Mouse (Mus musculus): ENCODE data around the gene Dgcr6.
"Not testable (repeated sequence)": the region's sequence is repeated elsewhere in the genome, so short reads cannot be mapped to it uniquely, and the experiment has no call there.

Gene Dgcr6

DNA sequence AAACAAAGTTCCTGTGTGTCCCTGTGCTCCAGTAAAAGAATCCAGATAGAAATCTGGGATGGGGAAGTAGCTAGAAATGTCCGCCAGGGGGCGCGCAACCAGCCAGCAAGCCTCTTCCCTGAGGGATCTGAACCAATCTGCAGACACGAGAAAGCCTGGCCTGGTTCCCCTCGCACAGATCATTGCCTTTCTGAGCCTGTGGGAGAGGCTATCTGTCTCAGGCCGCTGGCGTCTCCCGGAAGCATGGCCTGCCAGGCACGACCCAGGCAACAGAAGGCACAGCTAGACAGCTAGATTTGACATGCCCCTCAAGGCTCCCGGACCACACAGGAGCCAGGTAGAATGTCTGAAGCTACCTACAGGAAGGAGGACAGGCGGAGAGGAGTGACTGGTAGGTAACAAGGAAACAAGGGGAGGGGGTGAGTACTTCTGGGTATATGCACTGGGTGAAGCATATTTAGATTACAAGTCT, at the start of gene Dgcr6:
Dgcr6 (plus strand) TSS at position 130 of the 472 bp plus-strand sequence.
- DNase-seq (ENCODE audit: extremely low read depth, low read depth) = peak; percentile 59

DNA sequence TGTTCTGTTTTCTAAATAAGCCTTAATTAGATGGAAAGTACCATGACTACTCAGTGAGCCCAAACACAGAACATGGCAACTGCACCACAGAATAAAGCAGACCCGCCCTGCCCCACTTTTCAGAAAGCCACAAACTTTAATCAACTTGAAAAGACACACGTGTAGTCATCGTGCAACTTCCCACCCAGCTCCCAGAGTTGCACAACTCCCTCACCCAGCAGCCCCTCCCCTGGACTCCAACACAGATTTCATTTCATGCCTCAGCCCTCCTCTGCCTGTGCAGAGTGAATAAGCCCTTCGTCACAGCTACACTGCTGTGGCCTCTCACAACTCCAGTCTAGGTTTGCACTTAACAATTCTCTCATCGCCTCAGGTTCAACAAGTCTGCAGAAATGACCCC, 48.1 kb upstream of the Dgcr6 start:
- DNase-seq (ENCODE audit: extremely low read depth, low read depth) = no peak

DNA sequence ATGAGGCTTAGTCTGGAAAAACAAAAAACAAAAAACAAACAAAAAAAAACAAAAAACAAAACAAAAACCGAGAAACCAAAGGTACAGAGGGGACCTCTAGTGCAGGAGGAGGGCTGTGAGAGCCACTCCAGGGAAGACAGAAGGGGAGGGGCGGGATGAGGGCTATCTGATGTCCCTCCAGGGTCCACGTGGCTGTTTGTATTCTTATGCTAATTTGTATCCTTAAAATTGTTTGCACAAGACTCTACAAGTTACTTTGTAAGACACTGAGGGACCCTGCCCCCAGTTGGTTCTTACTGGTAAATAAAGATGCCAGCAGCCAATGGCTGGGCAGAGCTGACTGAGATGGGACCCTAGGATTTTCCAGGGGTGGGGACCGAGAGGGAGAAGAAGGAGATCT, 45.6 kb upstream of the Dgcr6 start:
- DNase-seq (ENCODE audit: extremely low read depth, low read depth) = no peak

DNA sequence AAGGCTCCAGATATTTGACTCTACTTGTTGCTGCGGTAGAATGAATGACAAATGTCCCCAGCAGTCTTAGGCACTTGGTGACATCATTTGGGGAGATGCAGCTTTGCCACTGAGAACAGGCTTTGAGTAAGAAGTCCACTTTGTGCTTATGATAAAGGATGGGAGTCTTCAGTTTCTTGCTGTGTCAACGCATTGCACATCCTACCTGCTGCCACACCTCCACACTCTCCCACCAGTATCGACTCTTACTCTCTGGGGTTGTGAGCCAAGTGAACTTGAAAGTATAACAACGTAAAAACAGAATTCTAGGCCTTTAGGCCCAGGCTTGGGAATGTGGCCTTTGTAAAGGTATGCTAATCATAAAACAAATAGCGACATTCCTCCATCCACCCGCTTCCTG, 41.6 kb upstream of the Dgcr6 start:
- no peak for DNase-seq (ENCODE audit: extremely low read depth, low read depth)

DNA sequence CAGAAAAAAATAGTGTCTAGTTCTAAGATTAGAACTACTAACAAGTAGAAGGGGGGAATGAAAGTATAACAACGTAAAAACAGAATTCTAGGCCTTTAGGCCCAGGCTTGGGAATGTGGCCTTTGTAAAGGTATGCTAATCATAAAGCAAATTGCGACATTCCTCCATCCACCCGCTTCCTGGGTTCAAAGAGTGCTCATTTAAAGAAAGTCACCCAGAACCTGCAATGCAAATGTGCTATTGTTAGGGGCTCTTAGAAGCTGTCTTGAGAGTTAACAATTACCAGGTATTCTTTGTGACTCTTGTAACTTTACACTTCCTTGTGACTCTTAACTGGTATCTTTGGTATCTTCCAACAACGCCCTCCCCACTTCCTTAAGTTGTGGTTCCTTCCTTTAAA, 36.2 kb upstream of the Dgcr6 start:
- DNase-seq (ENCODE audit: extremely low read depth, low read depth) = not testable (repeated sequence)

DNA sequence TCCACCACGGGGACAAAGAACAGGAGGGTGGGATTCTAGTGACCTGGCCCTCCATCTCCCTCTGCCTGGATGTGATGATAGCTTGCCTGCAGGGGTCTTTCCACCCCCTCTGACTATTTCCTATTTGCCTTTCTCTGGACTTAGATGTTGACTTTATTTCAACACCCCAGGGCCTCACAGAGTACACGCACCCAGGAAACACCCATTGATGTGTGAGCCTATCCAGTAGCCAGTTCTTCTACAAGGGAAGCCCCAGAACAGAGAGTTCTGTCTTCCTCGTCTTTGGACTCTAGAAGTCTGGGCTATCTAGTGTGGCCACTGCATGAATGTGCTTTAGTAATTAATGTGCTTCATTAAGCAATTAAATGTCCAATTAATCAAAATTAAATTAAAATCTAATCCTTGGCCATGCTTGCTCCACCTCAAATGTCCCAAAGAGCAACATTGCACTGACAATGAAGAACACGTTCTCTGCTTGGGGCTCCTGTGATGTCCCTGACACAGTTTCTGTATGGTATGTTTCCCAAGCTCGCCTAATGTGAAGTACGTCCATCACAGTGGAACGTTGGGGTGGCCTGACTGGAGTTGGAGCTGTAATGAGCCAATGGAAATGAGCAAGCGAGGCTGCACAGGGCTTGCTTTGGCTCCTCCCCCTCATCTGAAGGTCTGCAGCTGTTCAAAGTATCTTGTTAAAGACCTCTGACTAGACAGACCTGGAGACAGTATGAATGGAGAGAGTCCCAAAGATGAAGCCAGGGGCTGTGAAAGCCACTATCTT, 29.7 kb upstream of the Dgcr6 start:
- DNase-seq (ENCODE audit: extremely low read depth, low read depth) = no peak

DNA sequence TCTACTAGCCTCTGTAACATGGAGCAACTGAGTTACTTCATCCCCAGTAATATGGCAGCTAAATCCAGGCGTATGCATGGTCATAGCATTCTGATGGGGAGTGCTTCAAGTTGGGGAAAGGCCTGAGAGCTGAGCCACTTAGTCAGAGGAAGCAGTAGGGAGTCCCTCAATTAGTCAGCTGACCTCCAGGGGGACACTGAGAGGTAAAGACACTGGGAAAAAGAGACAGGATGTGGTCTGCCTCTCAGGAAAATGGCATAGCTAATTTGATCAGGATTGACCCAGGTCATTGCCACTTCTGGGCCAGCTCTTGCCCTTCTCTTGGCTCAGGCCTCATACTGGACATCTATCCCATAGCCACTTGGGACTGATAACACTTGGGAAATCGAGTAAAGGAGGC, 25.3 kb upstream of the Dgcr6 start:
- no peak for DNase-seq (ENCODE audit: extremely low read depth, low read depth)

DNA sequence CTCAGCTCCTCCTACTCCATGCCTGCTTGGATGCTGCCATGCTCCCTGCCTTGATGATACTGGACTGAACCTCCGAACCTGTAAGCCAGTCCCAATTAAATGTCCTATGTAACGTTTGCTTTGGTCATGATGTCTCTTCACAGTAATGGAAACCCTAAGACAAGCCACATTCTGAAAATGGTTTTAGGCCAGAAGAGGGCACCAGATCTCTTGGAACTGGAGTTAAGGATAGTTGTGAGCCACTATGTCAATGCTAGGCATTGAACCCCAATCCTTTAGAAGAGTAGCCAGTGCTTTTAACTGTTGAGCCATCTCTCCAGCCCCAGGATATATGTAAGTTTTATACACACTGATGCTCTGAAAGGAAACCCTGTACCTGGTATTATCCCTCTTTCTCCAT, 20.9 kb upstream of the Dgcr6 start:
- DNase-seq (ENCODE audit: extremely low read depth, low read depth) = peak; percentile 19

DNA sequence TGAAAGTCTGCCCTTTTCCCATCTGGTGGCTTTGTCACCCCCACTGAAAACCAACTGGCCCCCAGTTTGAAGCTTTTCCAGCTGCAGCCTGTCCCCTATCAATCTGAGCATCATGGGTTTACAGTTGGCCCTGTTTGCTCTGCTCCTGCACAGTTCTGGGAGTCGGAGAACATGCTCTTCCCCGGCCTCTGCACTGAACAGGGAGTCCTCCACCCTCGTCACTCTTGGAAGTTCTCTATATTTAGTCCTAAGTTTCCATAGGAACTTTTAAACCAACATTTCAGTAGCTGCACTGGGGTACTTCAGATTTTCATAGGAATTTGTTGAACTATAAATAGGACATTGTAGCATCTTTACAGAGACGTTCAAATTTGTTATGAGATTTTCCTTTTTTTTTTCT, 19.4 kb upstream of the Dgcr6 start:
- no peak for DNase-seq (ENCODE audit: extremely low read depth, low read depth)

DNA sequence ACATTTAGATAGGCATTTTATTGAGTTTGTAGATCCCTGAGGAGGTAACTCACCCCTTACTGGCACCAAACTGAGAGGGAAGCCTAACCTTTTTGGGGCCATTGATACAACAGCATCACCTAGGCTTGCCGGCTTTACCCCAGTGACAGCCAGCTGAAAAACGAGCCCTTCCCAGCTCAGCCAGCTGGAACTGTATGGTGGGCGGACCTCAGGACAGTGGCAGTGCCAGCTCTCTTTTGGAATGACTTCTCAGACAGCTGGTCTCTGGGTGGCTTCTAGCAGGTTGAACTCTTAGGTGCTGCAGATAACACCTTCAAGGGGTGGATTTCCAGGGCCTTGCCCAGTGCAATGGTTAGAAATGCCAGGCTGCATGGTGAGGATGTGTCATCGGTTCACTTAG, 18.4 kb upstream of the Dgcr6 start:
- no peak for DNase-seq (ENCODE audit: extremely low read depth, low read depth)

DNA sequence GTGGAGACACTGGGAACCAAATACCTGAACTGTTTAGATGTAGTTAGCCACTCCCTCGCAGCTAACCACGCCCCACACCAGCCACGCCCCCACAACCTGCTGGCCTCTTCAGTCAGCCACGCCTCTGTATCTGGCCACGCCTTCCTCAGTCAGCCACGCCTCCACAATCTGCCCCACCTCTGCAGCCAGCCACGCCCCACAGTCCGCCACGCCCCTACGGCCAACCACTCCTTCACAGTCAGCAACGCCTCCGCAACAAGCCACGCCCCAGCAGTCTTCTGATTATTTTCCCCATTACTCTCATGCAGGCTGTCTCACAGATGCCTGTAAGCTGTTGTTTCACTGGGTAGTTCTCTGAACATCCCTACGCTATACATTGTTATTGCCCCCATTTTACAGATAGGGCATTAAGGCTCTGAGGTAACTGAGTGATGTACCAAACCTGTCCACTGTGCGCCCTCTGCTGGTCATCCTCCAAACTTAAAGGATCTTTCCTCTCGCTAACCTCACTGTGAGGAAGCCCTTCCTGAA, 16.2 kb upstream of the Dgcr6 start:
- peak; percentile 71 for DNase-seq (ENCODE audit: extremely low read depth, low read depth)

DNA sequence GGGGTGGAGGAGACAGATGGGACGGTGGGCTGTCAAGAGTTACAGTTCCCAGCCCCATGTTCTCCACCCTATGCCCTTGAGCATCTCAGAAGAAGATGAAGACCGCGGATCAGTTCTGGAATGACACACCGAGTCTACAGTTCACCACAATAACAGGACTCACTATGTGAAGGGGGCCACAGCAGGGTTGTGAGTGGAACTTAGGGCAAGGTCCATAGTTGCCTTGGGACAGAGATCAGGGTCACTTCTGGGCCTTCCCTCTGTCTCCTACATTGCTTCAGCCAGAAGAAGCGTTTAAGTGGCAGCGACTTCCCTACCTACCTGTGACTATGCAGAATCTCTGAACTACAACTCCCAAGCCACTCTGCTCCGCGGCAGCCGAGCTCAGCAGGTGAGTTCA, 15.6 kb upstream of the Dgcr6 start:
- no peak for DNase-seq (ENCODE audit: extremely low read depth, low read depth)

DNA sequence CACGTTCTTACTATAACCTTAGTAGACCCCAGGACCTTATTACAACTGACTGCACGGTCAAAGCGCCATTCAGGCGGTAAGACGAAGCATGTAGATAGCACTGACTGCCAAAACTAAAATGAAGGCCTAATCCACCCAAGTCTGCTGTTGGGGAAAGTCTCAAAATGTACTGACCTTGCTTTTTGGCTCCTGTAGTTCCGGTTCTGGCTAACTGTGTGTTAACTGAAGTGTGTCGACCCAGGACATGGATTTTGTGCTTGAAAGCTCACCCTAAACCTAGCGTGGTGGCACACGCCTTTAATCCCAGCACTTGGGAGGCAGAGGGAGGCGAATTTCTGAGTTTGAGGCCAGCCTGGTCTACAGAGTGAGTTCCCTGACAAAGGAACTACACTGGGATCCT, 7.7 kb upstream of the Dgcr6 start:
- no peak for DNase-seq (ENCODE audit: extremely low read depth, low read depth)

DNA sequence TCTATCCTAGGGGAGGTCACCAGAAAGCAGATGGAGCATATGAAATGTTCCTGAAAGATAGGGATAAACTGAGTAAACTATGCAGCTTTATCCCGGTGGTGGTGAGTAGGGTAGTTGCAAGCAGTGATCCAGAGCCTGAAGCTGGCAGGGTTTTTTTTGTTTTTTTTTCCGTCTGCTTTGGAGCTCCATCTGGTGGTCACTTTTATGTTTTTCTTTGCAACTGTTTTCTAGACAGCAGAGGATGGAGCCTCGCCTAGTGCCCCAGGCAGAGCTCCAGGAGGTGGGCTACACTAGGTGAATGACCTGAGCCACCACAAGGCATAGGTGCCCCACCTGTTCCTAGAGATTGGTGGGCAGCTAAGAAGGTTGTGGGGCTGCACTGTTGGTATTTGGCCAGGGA, 5.0 kb upstream of the Dgcr6 start:
- DNase-seq (ENCODE audit: extremely low read depth, low read depth) = peak; percentile 36

DNA sequence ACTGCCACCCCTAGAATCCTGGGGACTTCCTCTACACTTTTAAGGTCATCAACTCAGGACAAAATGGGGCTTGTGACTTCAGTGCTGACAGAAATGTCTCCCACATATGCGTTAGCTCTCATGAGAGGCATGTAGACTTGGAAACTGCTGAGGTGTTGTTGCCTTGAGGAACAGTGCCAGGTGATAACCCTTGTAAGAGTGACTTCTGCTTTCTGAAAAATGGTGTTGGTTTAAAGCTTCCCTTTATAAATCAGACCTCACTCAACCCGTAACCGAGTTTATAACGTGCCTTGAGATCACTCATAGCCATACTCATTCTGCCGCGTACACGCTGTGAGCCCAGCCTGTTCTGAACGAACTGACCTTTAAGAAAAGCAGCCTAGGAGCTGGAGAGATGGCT, 4.6 kb upstream of the Dgcr6 start:
- DNase-seq (ENCODE audit: extremely low read depth, low read depth) = peak; percentile 34

DNA sequence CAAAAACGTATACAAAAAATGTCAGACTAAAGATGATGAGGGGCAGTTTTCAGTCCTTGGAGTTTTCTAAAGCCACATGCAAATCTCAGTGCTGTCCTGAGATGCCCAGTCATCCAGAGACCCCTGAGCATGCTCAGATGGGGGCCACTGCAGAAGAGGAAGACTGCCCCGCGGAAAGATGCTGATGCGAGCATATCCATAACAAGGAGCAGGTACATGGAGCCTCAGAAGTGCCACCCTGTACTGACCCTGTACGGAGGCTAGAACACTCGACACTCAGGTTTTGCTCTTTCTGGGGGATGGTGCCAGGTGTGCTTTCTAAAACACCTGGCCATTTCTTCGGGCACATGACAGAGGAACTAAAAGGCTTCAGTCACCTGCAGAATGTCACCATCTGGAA, 338 bp upstream of the Dgcr6 start:
- DNase-seq (ENCODE audit: extremely low read depth, low read depth) = no peak

DNA sequence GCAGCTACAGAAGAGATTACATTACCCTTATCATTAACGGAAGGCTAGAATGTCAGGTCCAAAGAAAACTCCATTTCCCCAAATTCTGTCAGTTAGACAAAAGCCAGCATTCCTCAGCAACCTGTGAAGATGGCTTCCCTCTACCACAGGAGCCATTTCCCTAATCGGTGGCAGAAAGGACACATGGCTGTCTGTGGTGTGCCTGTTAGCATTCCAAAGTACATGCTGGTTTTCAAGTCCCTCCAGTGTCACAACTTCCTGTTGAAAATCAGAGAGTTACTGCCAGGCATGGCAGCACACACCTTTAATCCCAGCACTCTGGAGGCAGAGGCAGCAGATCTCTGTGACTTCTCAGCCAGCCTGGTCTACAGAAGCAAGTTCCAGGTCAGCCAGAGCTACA, 3.6 kb downstream of the Dgcr6 start:
- no peak for DNase-seq (ENCODE audit: extremely low read depth, low read depth)

DNA sequence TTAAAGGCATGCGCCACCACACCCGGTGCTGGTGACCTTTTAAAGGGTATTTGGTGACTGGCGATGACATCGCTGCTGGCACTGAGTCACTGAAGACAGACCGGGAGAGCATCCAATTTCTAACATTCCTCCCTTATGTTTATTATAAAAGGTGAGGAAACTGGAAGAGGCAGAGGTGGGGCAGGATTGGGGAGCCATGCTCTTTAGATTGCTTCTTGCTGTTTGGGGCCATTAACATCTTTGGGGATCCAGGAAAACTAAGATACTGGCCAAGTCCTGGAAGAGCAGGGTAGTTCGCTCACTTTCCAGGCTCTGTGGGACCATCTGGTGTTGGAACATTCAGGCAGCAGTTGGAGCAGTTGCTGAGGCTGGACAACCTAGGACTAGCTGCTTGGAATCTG, 5.7 kb downstream of the Dgcr6 start:
- no peak for DNase-seq (ENCODE audit: extremely low read depth, low read depth)

DNA sequence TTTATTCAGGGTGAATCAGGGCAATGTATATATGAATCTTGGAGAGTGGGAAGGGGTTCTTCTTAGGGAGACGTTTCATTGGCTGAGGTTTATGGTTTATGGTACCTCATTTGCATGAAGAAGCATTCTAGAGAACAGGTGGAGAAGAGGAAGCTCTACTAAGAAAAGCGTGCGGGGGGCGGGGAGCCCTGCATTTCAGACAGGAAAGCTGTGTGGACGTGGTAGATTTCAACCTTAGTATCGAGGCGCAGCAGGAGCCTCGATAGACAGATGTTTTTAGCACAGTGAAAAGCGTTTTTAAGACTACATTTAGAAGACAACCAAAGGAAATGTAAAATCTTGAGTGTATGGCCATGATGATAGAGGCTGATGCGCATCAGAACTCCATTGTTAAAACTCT, 6.6 kb downstream of the Dgcr6 start:
- peak; percentile 58 for DNase-seq (ENCODE audit: extremely low read depth, low read depth)

DNA sequence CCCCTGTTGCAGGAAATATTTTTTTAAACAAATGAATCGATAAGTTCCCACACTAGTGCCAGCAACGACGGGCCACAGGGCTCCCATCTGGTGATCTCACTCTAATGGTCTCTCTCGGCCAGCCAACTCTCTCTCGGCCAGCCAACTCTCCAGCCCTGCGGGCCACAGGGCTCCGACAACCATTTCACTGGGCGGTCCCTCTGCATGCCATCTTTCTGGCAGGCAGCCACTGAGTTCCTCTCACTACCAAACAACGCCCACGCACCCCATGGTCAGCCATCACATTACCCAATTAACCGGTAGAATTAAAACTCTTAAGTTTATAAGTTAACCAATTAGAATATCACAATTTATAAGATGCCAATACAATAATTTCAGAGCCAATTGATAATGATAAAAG, 8.5 kb downstream of the Dgcr6 start:
- no peak for DNase-seq (ENCODE audit: extremely low read depth, low read depth)

DNA sequence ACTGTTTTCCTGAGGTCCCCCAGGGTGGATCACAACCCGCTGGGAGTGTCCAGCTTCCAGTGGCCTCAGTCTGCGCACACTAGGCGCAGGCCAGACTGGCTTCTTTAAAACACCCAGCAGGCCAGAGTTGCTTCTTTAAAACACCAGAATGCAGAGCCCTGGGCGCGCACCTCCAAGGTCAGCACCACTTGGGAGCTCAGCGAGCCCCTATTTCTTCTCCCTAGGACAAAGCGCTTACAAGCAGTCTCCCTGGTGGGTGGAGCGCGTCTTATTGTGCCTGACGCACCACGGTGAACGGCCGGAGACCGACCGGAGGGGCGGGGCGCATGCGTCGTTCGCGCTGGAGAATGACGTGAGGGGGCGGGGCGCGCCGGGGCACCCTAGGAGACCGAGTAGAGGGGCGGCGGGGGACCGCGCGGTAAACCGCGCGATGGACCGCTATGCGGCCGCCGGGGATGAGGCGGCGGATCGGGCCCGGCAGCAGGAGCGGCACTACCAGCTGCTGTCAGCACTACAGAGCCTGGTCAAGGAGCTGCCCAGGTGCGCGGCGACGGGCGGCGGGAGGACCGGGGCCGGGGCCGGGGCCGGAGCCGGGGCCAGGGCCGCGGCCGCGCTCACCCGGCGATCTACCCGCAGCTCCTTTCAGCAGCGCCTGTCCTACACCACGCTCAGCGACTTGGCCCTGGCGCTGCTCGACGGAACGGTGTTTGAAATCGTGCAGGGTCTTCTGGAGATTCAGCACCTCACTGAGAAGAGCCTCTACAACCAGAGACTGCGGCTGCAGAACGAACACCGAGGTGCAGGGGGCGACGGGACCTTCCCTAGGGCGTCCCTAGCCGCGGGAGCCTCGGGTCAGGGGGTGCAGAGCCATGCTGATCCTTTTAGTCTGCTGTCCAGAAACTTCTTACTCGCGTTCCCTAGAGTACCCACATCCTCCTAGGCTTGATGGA, 13.7 kb downstream of the Dgcr6 start:
- peak; percentile 79 for DNase-seq (ENCODE audit: extremely low read depth, low read depth)
